Mouse (Mus musculus): Measurements from ENCODE around the gene Ank2.

Gene Ank2

GRCm38 (mm10) chr3:126962326-126962725 is 536.8 kb downstream of the Ank2 start:
- DNase-seq, result no peak

GRCm38 (mm10) chr3:126952698-126953097 is 546.5 kb downstream of the Ank2 start:
- no peak for DNase-seq

GRCm38 (mm10) chr3:126946591-126946990 is 552.6 kb downstream of the Ank2 start:
- no peak for DNase-seq

GRCm38 (mm10) chr3:126944838-126945237 is 554.3 kb downstream of the Ank2 start:
- DNase-seq, result no peak

GRCm38 (mm10) chr3:126944081-126944480 is 555.1 kb downstream of the Ank2 start:
- no peak for DNase-seq

GRCm38 (mm10) chr3:126940452-126940851 is 558.7 kb downstream of the Ank2 start:
- no peak for DNase-seq

GRCm38 (mm10) chr3:126931884-126932506 is 567.2 kb downstream of the Ank2 start:
- DNase-seq, result peak; percentile 49

- DNase-seq, result no peak
Measured at GRCm38 (mm10) chr3:126923575-126924382, 575.4 kb downstream of the Ank2 start.

- DNase-seq, result no peak
Measured at GRCm38 (mm10) chr3:126921941-126922340, 577.2 kb downstream of the Ank2 start.

GRCm38 (mm10) chr3:126920296-126920695 is 578.9 kb downstream of the Ank2 start:
- no peak for DNase-seq

GRCm38 (mm10) chr3:126918805-126919473 is 580.2 kb downstream of the Ank2 start:
- no peak for DNase-seq

GRCm38 (mm10) chr3:126916381-126916780 is 582.8 kb downstream of the Ank2 start:
- no peak for DNase-seq

GRCm38 (mm10) chr3:126903543-126903942 is 595.6 kb downstream of the Ank2 start:
- peak; percentile 31 for DNase-seq

- no peak for DNase-seq
Measured at GRCm38 (mm10) chr3:126886644-126887043, 612.5 kb downstream of the Ank2 start.

- DNase-seq, result no peak
Measured at GRCm38 (mm10) chr3:126886090-126886489, 613.1 kb downstream of the Ank2 start.

- no peak for DNase-seq
Measured at GRCm38 (mm10) chr3:126878233-126878632, 620.9 kb downstream of the Ank2 start.
